Mouse (Mus musculus) macrophage (primary cell): Measurements from ENCODE around the gene Gm45716. TPM values are rescaled to one million over a fixed set of nuclear protein-coding genes. Genes with fewer than 3 reads are reported as not detected.
A peak's percentile ranks its signal among the peaks of the same experiment; 100 is the strongest.

Experiments used
- H3K27ac ChIP-seq: fragments of 350-480 bp; formaldehyde crosslinking; 2 replicates; pipeline ENCODE4 v1.9.0; 2021
- H3K36me3 ChIP-seq: fragments of 350-480 bp; formaldehyde crosslinking; 2 replicates; pipeline ENCODE4 v1.9.0; 2021; ENCODE audit errors: inconsistent target
- H3K4me3 ChIP-seq: fragments of 350-480 bp; formaldehyde crosslinking; 2 replicates; pipeline ENCODE4 v1.9.0; 2021; ENCODE audit errors: inconsistent target
- H3K79me2 ChIP-seq: fragments of 350-480 bp; formaldehyde crosslinking; 2 replicates; pipeline ENCODE4 v1.9.0; 2021; ENCODE audit errors: inconsistent target
- WGBS: methylation state at CpG from one replicate; pipeline ENCODE4 v1.1.7; 2026; ENCODE audit warnings: inconsistent platforms; ENCODE audit not compliant: missing documents; 5-methylcytosine and 5-hydroxymethylcytosine counted together
- polyA plus RNA-seq: library from polyadenylated mRNA; stranded (reverse); fragments of 250-400 nt; gene quantifications from 3 replicates; pipeline ENCODE4 v1.2.4, GENCODE M21; 2018; ENCODE audit warnings: inconsistent platforms

The Gm45716 gene
- polyA plus RNA-seq, 1 experiment from 2014 or later = 0.26 TPM

- peaks cover 44% of the 10 kb centered on the region for H3K79me2 ChIP-seq
- 3% methylated on average over 9 of the region's 9 CpGs for WGBS
- H3K27ac ChIP-seq = peak overlapping the region; percentile 66
- no peaks in the 10 kb centered on the region for H3K36me3 ChIP-seq
- peak overlapping the region; percentile 91 for H3K4me3 ChIP-seq
Observed at GRCm38 (mm10) chr11:90250189-90250588, 62.7 kb downstream of the Gm45716 start.

GRCm38 (mm10) chr11:90250730-90251129 is 63.2 kb downstream of the Gm45716 start:
- Histone ChIP-seq H3K4me3 (peak overlapping the region; percentile 91), H3K79me2 (peaks cover 44% of the 10 kb centered on the region), H3K36me3 (no peaks in the 10 kb centered on the region), H3K27ac (0 out of 2 replicates have a peak overlapping the region, but pooled peaks have one; percentile 66)
- WGBS = 22% methylated on average over 7 of the region's 7 CpGs

DNA sequence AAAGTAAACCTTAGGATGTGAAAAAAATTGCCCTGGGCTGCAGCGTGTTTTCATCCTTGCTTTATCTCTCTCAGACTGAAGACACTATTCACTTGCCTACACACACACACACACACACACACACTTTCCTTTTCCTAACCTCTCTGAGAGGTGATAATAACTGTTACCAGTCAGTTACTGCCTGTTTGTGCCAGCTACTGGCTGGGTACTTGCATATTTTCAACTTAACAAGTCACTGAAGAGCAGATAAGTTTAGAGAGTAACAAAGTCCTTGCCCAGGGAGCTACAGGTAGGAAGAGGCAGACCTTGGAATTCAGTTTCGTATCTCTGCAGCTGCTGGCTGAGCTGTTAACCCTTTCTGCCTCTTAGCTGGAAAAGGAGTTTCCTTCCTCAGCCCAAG is 64.4 kb downstream of the Gm45716 start:
- H3K36me3 ChIP-seq = no peaks in the 10 kb centered on the region
- no peak overlapping the region for H3K27ac ChIP-seq
- H3K79me2 ChIP-seq = peaks cover 52% of the 10 kb centered on the region
- H3K4me3 ChIP-seq = no peak overlapping the region
- 92% methylated on average over 2 of the region's 2 CpGs for WGBS

DNA sequence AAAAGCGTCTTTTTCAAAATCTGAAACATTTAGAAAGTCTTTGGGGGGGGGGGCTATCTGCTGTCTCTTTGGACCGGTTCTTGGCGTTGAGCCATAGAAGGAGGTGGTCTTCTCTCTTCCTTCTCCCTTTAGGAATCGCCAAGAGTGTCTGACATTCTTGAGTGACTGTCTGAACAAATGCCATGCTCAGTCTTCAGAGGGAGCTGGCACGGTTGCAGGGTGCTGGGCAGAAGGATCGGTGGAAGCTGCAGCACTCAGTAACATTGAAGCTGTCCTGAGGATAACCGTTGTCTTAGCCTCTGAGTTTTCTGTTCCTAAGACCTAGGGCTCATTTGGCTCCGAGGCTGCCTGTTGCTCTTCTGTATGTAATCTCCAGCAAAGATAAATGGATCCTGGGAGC is 64.9 kb downstream of the Gm45716 start:
- Histone ChIP-seq H3K27ac (no peak overlapping the region), H3K4me3 (no peak overlapping the region), H3K79me2 (peaks cover 56% of the 10 kb centered on the region), H3K36me3 (peaks cover 2% of the 10 kb centered on the region; the same call in 1 of the 2 replicates)
- WGBS = 84% methylated on average over 8 of the region's 8 CpGs

GRCm38 (mm10) chr11:90254536-90254935 is 67.1 kb downstream of the Gm45716 start:
- Histone ChIP-seq H3K27ac (no peak overlapping the region), H3K4me3 (no peak overlapping the region), H3K79me2 (peaks cover 60% of the 10 kb centered on the region), H3K36me3 (peaks cover 12% of the 10 kb centered on the region; the same call in 1 of the 2 replicates)
- 96% methylated on average over 3 of the region's 3 CpGs for WGBS

DNA sequence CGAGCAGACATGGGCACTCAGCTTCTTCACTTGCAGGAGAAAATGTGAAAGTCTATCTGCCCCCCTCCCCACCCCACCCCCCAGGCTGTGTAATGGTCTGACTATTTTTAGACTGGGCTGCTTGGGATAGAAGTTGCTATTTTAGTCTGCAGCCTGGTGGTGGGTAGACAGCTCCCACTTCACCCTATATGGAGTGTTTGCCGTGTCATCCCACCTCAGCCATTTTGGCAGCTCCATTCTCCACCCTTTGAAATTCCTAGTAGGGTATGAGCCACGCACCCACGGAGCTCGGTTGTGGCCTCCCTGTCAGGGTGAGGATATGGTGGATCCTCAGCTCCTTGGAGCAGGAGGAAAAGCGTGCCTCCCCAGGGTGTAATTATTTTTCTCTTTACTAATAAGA is 68.2 kb downstream of the Gm45716 start:
- Histone ChIP-seq H3K36me3 (peaks cover 23% of the 10 kb centered on the region), H3K27ac (no peak overlapping the region), H3K4me3 (no peak overlapping the region), H3K79me2 (peaks cover 49% of the 10 kb centered on the region)
- WGBS = 88% methylated on average over 6 of the region's 6 CpGs

DNA sequence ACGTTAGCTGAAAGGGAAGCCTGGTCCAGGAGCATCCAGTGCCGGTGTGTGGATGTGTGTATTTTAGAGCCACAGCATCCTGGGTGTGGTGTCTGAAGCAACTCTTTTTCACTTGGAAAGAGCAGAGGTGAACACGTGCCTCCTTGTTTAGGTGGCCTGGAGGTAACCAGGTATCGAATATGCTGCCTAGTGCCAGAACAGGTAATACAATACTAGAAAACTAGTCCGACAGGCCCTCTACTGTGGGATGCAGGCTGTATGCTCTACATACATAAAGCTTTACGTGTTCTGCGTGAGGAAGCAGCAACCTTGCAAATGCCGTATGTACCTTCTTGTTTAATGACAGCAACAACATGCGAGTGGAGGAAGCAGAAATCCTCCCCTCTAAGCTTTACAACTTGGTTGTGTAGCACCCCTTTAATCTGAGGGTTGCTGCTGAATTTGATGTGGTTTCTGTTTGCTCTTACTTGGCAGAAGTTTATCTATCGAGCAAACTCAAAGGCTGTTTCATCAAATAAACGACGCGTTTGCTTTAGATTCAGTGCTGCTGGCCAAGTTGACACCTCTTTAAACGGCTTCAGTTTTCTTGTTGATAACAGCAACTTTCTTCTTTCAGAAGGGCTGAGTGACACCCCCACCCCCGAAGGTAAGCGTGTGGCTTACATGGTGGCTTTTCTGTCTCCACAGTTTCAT is 69.5 kb downstream of the Gm45716 start:
- no peak overlapping the region for H3K27ac ChIP-seq
- H3K4me3 ChIP-seq = no peak overlapping the region
- H3K36me3 ChIP-seq = peaks cover 36% of the 10 kb centered on the region
- WGBS = 96% methylated on average over 16 of the region's 16 CpGs
- H3K79me2 ChIP-seq = peaks cover 36% of the 10 kb centered on the region

DNA sequence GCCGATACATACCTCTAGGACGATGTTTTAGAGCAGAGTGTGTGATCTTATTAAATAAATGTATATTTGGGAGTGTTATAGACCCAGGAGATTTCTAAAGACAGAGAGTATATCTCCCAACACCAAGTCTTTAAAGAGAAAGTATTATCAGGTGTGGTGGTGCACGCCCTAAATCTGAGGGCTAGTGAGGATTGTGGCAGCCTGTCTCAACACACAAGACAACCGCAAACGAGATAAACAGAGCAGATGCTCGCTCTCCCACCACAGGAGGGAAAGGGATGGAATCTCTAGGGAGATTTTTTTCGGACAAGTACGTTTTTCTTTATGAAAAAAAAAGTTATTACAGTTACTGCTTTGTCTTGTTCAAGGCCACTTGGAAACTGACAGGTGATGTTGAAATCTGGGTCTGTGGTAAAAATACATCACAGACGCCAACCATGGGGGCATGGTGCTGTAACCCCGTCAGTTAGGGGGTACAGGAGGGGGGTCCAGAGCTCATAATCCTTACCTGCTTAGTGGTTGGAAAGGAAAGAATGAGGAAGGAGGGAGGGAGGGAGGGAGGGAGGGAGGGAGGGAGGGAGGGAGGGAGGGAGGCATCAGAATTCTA is 70.9 kb downstream of the Gm45716 start:
- H3K4me3 ChIP-seq = no peak overlapping the region
- peaks cover 50% of the 10 kb centered on the region for H3K36me3 ChIP-seq
- no peak overlapping the region for H3K27ac ChIP-seq
- H3K79me2 ChIP-seq = peaks cover 21% of the 10 kb centered on the region
- WGBS = 74% methylated on average over 10 of the region's 10 CpGs

DNA sequence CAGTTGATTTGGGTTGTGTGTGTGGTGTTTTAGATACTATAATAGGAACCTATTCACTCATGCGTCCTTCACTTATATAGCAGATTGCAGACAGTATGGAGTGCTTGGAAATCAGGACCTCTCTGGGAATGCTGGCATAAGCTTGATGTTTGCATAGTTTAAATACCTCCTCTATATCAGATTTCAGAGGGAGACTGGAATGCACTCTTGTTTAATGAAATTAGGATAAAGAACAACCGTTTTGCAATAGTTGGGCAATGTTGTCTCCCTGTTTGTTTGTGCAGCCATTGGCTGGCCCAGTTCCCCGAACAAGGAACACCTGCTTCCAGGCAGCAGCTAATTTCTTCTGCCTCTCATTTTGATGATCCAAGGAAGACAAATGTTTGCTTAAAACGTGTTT is 71.6 kb downstream of the Gm45716 start:
- H3K4me3 ChIP-seq = no peak overlapping the region
- peaks cover 52% of the 10 kb centered on the region for H3K36me3 ChIP-seq
- H3K79me2 ChIP-seq = peaks cover 17% of the 10 kb centered on the region
- H3K27ac ChIP-seq = no peak overlapping the region
- 84% methylated on average over 4 of the region's 4 CpGs for WGBS

- Histone ChIP-seq H3K27ac (no peak overlapping the region), H3K36me3 (peaks cover 57% of the 10 kb centered on the region), H3K4me3 (no peak overlapping the region), H3K79me2 (peaks cover 17% of the 10 kb centered on the region)
- WGBS = 89% methylated on average over 9 of the region's 9 CpGs
Observed at GRCm38 (mm10) chr11:90259826-90260225, 72.3 kb downstream of the Gm45716 start.

DNA sequence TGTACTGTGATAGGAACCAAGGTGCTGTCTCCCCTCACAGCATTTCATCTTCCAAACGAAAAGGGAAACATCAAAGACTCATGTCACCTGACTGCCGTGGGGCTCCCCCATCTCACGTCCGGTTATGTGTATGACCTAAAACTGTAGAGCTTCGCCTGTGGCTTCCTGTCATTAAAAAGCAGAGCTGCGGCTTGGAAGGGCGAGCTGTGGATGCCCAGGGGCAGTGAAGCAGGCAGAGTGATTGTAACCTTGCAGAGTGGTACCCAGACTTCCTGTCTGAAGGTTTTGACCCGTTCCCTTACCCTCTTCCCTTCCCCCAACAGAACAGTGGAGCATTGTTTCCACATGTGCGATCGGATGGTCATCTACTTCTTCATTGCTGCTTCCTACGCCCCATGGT is 76.7 kb downstream of the Gm45716 start:
- H3K4me3 ChIP-seq = no peak overlapping the region
- no peak overlapping the region for H3K27ac ChIP-seq
- 52% methylated on average over 11 of the region's 11 CpGs for whole genome bisulfite sequencing
- H3K36me3 ChIP-seq = peaks cover 51% of the 10 kb centered on the region
- H3K79me2 ChIP-seq = no peaks in the 10 kb centered on the region

DNA sequence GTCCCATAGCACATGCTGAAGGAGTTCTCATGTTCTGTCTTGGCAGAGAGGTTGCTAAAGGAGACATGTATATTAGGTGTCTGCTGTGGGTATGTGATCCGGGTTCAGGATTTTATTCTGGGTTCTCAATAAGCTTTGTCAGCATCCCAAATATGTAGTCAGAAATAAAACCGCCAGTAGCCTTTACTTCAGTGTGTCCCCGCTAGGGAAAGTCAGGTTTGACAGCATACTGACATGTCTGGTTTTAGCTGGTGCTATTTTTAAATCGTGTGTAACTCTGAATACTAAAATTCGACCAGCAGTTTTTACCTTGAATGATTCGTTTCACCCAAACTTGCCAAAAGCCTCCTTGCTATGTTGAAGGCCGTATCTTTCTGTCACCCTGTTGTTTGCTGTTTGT is 78.1 kb downstream of the Gm45716 start:
- WGBS = 89% methylated on average over 7 of the region's 7 CpGs
- Histone ChIP-seq H3K36me3 (peaks cover 44% of the 10 kb centered on the region), H3K79me2 (no peaks in the 10 kb centered on the region), H3K27ac (no peak overlapping the region), H3K4me3 (no peak overlapping the region)

DNA sequence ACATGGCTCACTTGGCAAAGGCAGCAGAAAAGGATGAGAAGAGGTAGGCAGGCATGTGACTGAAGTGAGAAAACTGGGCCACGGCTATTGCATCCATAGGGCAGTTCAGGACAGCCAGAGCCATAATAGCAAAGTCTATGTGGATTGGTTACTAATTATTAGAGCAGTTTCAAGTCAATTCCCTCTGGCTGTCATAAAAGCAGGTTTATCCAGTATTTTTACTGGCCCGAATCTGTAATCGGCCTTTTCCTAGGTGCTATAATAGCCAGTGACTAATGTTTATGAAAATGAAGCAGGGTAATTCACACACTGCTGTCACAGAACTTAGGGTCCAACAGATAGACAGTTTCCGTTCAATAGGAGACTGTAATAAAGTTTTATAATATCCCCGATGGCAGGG is 81.5 kb downstream of the Gm45716 start:
- H3K4me3 ChIP-seq = no peak overlapping the region
- 92% methylated on average over 5 of the region's 5 CpGs for WGBS
- peaks cover 23% of the 10 kb centered on the region for H3K36me3 ChIP-seq
- no peaks in the 10 kb centered on the region for H3K79me2 ChIP-seq
- H3K27ac ChIP-seq = no peak overlapping the region

DNA sequence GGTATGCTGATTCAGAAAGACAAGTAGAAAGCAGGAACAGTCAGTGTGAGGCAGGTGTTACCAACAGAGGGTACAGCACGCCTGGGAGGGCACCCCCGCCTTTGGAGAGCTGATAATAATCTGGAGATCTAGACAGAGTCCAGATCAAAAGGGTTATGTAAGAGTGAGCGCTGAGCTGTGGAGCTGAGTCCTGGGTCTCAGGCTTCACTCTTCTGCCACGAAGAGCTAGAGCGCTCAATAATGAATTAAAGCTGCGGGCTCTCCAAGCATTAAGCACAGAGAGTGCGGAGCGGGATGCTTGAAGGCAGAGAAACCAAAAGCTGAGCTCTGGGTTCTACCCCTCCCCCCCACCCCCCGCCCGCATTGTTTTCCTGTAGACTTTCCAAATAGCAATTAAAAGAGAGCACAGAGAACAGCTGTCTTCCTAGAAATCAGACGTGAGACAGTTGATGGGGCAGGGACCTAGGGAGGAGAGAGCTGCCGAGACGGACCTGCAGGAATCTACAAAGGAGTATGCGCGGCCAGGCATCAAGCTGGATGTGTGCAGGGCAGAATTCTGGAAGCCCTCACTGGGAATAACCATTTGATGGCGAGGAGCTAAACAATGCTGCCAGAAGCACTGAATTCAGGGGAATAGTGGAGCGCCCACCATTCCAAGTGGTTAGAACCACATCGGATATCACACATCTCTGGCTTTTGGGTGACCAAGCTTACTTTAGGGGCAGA is 82.1 kb downstream of the Gm45716 start:
- Histone ChIP-seq H3K4me3 (no peak overlapping the region), H3K79me2 (no peaks in the 10 kb centered on the region), H3K36me3 (peaks cover 20% of the 10 kb centered on the region), H3K27ac (no peak overlapping the region)
- 95% methylated on average over 17 of the region's 18 CpGs for WGBS
